Mouse (Mus musculus) lung, postnatal 0 days (tissue): ENCODE results near the gene Gas2l2.

Experiments used
- CTCF ChIP-seq: IDR thresholded peaks from 2 replicates; pipeline ENCODE4 v1.5.1; 2016; ENCODE audit warnings: antibody characterized with exemption, mild to moderate bottlenecking
- EP300 ChIP-seq: IDR thresholded peaks from 2 replicates; pipeline ENCODE4 v1.6.1; 2016; ENCODE audit warnings: antibody characterized with exemption, mild to moderate bottlenecking, control low read depth

DNA sequence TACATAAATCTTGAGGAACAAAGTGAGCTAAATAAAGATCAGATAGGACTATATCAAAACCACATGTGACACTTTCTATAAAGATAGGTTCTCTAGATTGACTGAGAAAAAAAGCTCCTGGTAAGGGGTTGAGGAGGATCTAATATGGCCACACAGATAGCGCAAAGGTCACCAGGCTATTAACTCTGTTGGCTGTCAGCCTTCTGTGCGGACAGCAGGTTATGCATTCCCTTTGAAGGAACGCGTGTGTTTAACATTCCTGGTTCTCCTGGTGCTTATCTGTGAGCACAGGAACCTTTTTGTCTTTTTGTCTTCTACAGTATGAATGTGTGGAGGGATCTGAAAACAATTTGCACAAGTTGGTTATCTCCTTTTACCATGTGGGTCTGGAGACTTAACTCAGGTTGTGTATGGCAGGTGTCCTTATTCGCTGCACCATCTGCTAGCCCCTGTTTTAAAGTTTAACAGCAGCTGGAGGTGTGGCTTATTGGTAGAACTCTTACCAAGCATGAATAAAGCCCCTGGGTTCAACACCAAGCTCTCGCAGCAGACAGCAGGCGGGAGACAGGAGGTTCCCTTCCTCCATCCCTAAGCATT is 49.4 kb downstream of the Gas2l2 start:
- TF ChIP-seq CTCF (no peak), EP300 (no peak)
